Comparison of ENCODE assay signal across 8 mouse cellular contexts in the genomic region with DNA sequence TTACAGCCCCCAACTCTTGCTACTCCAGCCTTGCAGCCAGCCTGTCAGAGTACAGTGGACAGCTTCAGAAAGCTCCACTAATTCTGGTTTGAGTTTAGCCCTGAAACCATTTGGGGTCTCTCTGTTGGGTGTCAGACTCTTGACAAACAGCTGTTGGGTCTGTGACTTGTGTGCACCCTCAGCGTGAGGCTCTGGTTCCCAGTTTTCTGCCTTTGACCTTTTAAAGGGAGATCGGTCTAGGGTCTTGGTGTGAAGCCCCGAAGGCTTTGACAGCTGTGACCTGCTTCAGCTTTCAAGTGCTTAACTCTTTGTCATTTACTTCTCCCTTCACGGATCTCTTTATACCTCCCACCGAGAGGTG. TPM values are rescaled to one million over a fixed set of nuclear protein-coding genes. Genes with fewer than 3 reads are reported as not detected.
DNase-seq lines count a peak whose midpoint lies in the region; ATAC-seq and TF ChIP-seq lines count a peak whose summit lies in the region.

No protein-coding gene starts in this region.

- peaks cover 45% of the 10 kb centered on the region for H3K36me3 ChIP-seq in heart, embryonic 13.5 days
- H3K36me3 ChIP-seq in MEL (ENCODE audit: control insufficient read depth in 1 of 2, insufficient read depth in 2 of 2, low read length in 2 of 2): peaks cover 7% of the 10 kb centered on the region in 2 experiments
- H3K36me3 ChIP-seq in hindbrain, embryonic 11.5 days (ENCODE audit: control insufficient read depth, insufficient read depth, low read length): peaks cover 7% of the 10 kb centered on the region; the same call in 1 of the 2 replicates
- peaks cover 38% of the 10 kb centered on the region for H3K36me3 ChIP-seq in midbrain, embryonic 12.5 days

- peaks cover 16% of the 10 kb centered on the region for H3K4me1 ChIP-seq in heart, embryonic 13.5 days
- H3K4me1 ChIP-seq in MEL (ENCODE audit: control insufficient read depth in 1 of 2, insufficient read depth in 2 of 2, low read length in 2 of 2): peaks cover 5 to 12% of the 10 kb centered on the region in 2 experiments; a peak in 2 of 4 replicates
- 0 out of 2 replicates have a peak, but pooled peaks cover 2% of the 10 kb centered on the region for H3K4me1 ChIP-seq in hindbrain, embryonic 11.5 days (replicated peaks; ENCODE audit: control insufficient read depth, insufficient read depth, low read length)
- H3K4me1 ChIP-seq in midbrain, embryonic 12.5 days: peaks cover 12% of the 10 kb centered on the region

- no peak for TF ChIP-seq RAD21 in MEL (IDR thresholded peaks at IDR 0.05; ENCODE audit: low read depth, low read length)

- peak overlapping the region; percentile 81 for H3K4me2 ChIP-seq in heart, embryonic 13.5 days
- peak overlapping the region; percentile 75 for H3K4me2 ChIP-seq in hindbrain, embryonic 11.5 days (replicated peaks; ENCODE audit: low read depth, low read length)
- peak overlapping the region; percentile 85 for H3K4me2 ChIP-seq in midbrain, embryonic 12.5 days (replicated peaks)

- no peak for TF ChIP-seq CTCF in MEL (IDR thresholded peaks at IDR 0.05 in 2 of 3, conservative IDR thresholded peaks at IDR 0.05 in 1 of 3; ENCODE audit: control insufficient read depth in 1 of 3, insufficient read depth in 1 of 3, low read depth in 2 of 3, low read length in 3 of 3, poor library complexity in 1 of 3, severe bottlenecking in 1 of 3)

- 7% methylated on average over 5 of the region's 5 CpGs for WGBS in heart, embryonic 13.5 days
- WGBS in hindbrain, embryonic 11.5 days: 2% methylated on average over 5 of the region's 5 CpGs
- 2% methylated on average over 5 of the region's 5 CpGs for WGBS in midbrain, embryonic 12.5 days

- peak overlapping the region; percentile 99 for H3K9ac ChIP-seq in heart, embryonic 13.5 days
- peak overlapping the region; percentile 89 for H3K9ac ChIP-seq in MEL (ENCODE audit: control insufficient read depth, low read depth, low read length, poor library complexity, severe bottlenecking)
- H3K9ac ChIP-seq in hindbrain, embryonic 11.5 days (ENCODE audit: low read depth, low read length): peak overlapping the region; percentile 99
- H3K9ac ChIP-seq in midbrain, embryonic 12.5 days (replicated peaks): peak overlapping the region; percentile 100

- TF ChIP-seq POLR2A in MEL (IDR thresholded peaks at IDR 0.05; ENCODE audit: control insufficient read depth in 1 of 2, insufficient read depth in 1 of 2, low read depth in 1 of 2, low read length in 2 of 2, poor library complexity in 1 of 2): no peak

- ATAC-seq in heart, embryonic 13.5 days (ENCODE audit: extremely low read depth, insufficient number of reproducible peaks, low FRiP score, low TSS enrichment): no peak
- ATAC-seq in hindbrain, embryonic 11.5 days (ENCODE audit: low FRiP score): no peak
- no peak for ATAC-seq in midbrain, embryonic 12.5 days (ENCODE audit: low FRiP score, low read depth)

- peak overlapping the region; percentile 96 for H3K27ac ChIP-seq in heart, embryonic 13.5 days (replicated peaks)
- peak overlapping the region; percentile 95 for H3K27ac ChIP-seq in MEL (ENCODE audit: control insufficient read depth, low read depth, low read length)
- peak overlapping the region; percentile 96 for H3K27ac ChIP-seq in hindbrain, embryonic 11.5 days (ENCODE audit: low read depth, low read length)
- peak overlapping the region; percentile 96 for H3K27ac ChIP-seq in midbrain, embryonic 12.5 days (replicated peaks)

- peak overlapping the region; percentile 96 for H3K4me3 ChIP-seq in heart, embryonic 13.5 days
- peak overlapping the region; percentile 97 to 98 for H3K4me3 ChIP-seq in MEL (ENCODE audit: control insufficient read depth in 1 of 2, insufficient read depth in 1 of 2, low read depth in 2 of 2, low read length in 2 of 2)
- peak overlapping the region; percentile 97 for H3K4me3 ChIP-seq in hindbrain, embryonic 11.5 days (ENCODE audit: low read depth, low read length)
- peak overlapping the region; percentile 96 for H3K4me3 ChIP-seq in midbrain, embryonic 12.5 days

- no peaks in the 10 kb centered on the region for H3K9me3 ChIP-seq in heart, embryonic 13.5 days
- no peaks in the 10 kb centered on the region for H3K9me3 ChIP-seq in MEL (replicated peaks; ENCODE audit: insufficient read depth, low read length)
- no peaks in the 10 kb centered on the region for H3K9me3 ChIP-seq in hindbrain, embryonic 11.5 days (ENCODE audit: control insufficient read depth, low read length)
- no peaks in the 10 kb centered on the region for H3K9me3 ChIP-seq in midbrain, embryonic 12.5 days

- no peak for DNase-seq in heart, postnatal 14 days
- DNase-seq in MEL (ENCODE audit: low read depth, low spot score): no peak
- peak; percentile 48 for DNase-seq in hindbrain, embryonic 11.5 days (ENCODE audit: low spot score)
- DNase-seq in adrenal gland, adult 8-10 months: no peak
- no peak for DNase-seq in frontal cortex, postnatal 36 days (ENCODE audit: low spot score in 2 of 2)
- DNase-seq in adrenal gland, postnatal 10 days: no peak

- intact Hi-C loops in heart, postnatal 14 days (cut with DNase I): no loop called here

- TF ChIP-seq EP300 in MEL (IDR thresholded peaks at IDR 0.05; ENCODE audit: low read depth in 1 of 2, low read length in 2 of 2): no peak

- H3K79me2 ChIP-seq in MEL (ENCODE audit: control insufficient read depth, insufficient read depth, low read length, poor library complexity): peaks cover 21% of the 10 kb centered on the region

- peaks cover 4% of the 10 kb centered on the region; the same call in 1 of the 2 replicates for H3K27me3 ChIP-seq in heart, embryonic 13.5 days (replicated peaks)
- no peaks in the 10 kb centered on the region for H3K27me3 ChIP-seq in MEL (ENCODE audit: control insufficient read depth in 1 of 2, insufficient read depth in 2 of 2, low read length in 2 of 2)
- no peaks in the 10 kb centered on the region for H3K27me3 ChIP-seq in hindbrain, embryonic 11.5 days (ENCODE audit: control insufficient read depth, insufficient read depth, low read length)
- peaks cover 7% of the 10 kb centered on the region for H3K27me3 ChIP-seq in midbrain, embryonic 12.5 days

RNA-seq across cellular contexts. Expression of a gene that starts 1.2 kb away (rescaled TPM):
- 55.2 and 57.1 TPM in 2 replicates for polyA plus RNA-seq in heart, embryonic 13.5 days (2015; fragmentation: Nextera tagmentation; extraction: Ambion mirVana)
- 10 to 100 TPM; 76.6 to 80.5 TPM for total RNA-seq in heart, postnatal 14 days (2021)
- total RNA-seq in MEL (2012; rRNA removed): 22.3 and 24.8 TPM in 2 replicates
- polyA plus RNA-seq in MEL (2012; ENCODE audit: insufficient read depth in 1 of 2, insufficient read length in 2 of 2, low read depth in 1 of 2, low replicate concordance in 2 of 2, missing spikeins in 1 of 2): 100 to 1,000 TPM in 1 of 2 experiments, 10 to 100 TPM in 1; 68.8 to 226 TPM
- 126 and 170 TPM in 2 replicates for polyA plus RNA-seq in hindbrain, embryonic 11.5 days (2014; fragmentation: Nextera tagmentation; extraction: Ambion mirVana)
- polyA plus RNA-seq in midbrain, embryonic 12.5 days (2016; fragmentation: Nextera tagmentation; extraction: Ambion mirVana): 188 and 202 TPM in 2 replicates
- total RNA-seq in adrenal gland, adult 8-10 months (2022): 100 to 1,000 TPM; 103 to 155 (median 127) TPM
- 100 to 1,000 TPM in 1 of 2 experiments, 10 to 100 TPM in 1; 94.1 to 123 TPM for total RNA-seq in adrenal gland, postnatal 10 days (2021)

RNA-seq across cellular contexts. Expression of a gene that starts 33.7 kb away (rescaled TPM):
- polyA plus RNA-seq in heart, embryonic 13.5 days (2015; fragmentation: Nextera tagmentation; extraction: Ambion mirVana): 1,202 and 1,344 TPM in 2 replicates
- total RNA-seq in heart, postnatal 14 days (2021): 100 to 1,000 TPM; 357 to 392 TPM
- 560 and 589 TPM in 2 replicates for total RNA-seq in MEL (2012; rRNA removed)
- 100 to 1,000 TPM in 1 of 2 experiments, not detected in 1; 399 TPM for polyA plus RNA-seq in MEL (2012; ENCODE audit: insufficient read depth in 1 of 2, insufficient read length in 2 of 2, low read depth in 1 of 2, low replicate concordance in 2 of 2, missing spikeins in 1 of 2)
- 742 and 751 TPM in 2 replicates for polyA plus RNA-seq in hindbrain, embryonic 11.5 days (2014; fragmentation: Nextera tagmentation; extraction: Ambion mirVana)
- 747 and 793 TPM in 2 replicates for polyA plus RNA-seq in midbrain, embryonic 12.5 days (2016; fragmentation: Nextera tagmentation; extraction: Ambion mirVana)
- 100 to 1,000 TPM; 760 to 841 (median 820) TPM for total RNA-seq in adrenal gland, adult 8-10 months (2022)
- total RNA-seq in adrenal gland, postnatal 10 days (2021): 100 to 1,000 TPM; 739 to 765 TPM

RNA-seq across cellular contexts. Expression of a gene that starts 38.2 kb away (rescaled TPM):
- polyA plus RNA-seq in heart, embryonic 13.5 days (2015; fragmentation: Nextera tagmentation; extraction: Ambion mirVana): 3.2 and 4.5 TPM in 2 replicates
- total RNA-seq in heart, postnatal 14 days (2021): 1 to 10 TPM; 3.3 to 4.3 TPM
- 1.8 and 2.6 TPM in 2 replicates for total RNA-seq in MEL (2012; rRNA removed)
- 10 to 100 TPM in 1 of 2 experiments, not detected in 1; 18.8 TPM for polyA plus RNA-seq in MEL (2012; ENCODE audit: insufficient read depth in 1 of 2, insufficient read length in 2 of 2, low read depth in 1 of 2, low replicate concordance in 2 of 2, missing spikeins in 1 of 2)
- 3.3 and 4.2 TPM in 2 replicates for polyA plus RNA-seq in hindbrain, embryonic 11.5 days (2014; fragmentation: Nextera tagmentation; extraction: Ambion mirVana)
- 2.7 and 3.0 TPM in 2 replicates for polyA plus RNA-seq in midbrain, embryonic 12.5 days (2016; fragmentation: Nextera tagmentation; extraction: Ambion mirVana)
- 10 to 100 TPM in 2 of 4 experiments, 1 to 10 TPM in 2; 4.8 to 11.6 (median 7.9) TPM for total RNA-seq in adrenal gland, adult 8-10 months (2022)
- 10 to 100 TPM; 10.9 to 17.3 TPM for total RNA-seq in adrenal gland, postnatal 10 days (2021)

RNA-seq across cellular contexts. Expression of a gene that starts 48.8 kb away (rescaled TPM):
- polyA plus RNA-seq in heart, embryonic 13.5 days (2015; fragmentation: Nextera tagmentation; extraction: Ambion mirVana): 26.8 and 27.0 TPM in 2 replicates
- total RNA-seq in heart, postnatal 14 days (2021): 10 to 100 TPM; 19.7 to 19.8 TPM
- total RNA-seq in MEL (2012; rRNA removed): 25.4 and 28.1 TPM in 2 replicates
- 10 to 100 TPM in 1 of 2 experiments, not detected in 1; 27.4 TPM for polyA plus RNA-seq in MEL (2012; ENCODE audit: insufficient read depth in 1 of 2, insufficient read length in 2 of 2, low read depth in 1 of 2, low replicate concordance in 2 of 2, missing spikeins in 1 of 2)
- 44.2 and 44.7 TPM in 2 replicates for polyA plus RNA-seq in hindbrain, embryonic 11.5 days (2014; fragmentation: Nextera tagmentation; extraction: Ambion mirVana)
- polyA plus RNA-seq in midbrain, embryonic 12.5 days (2016; fragmentation: Nextera tagmentation; extraction: Ambion mirVana): 57.6 and 60.7 TPM in 2 replicates
- total RNA-seq in adrenal gland, adult 8-10 months (2022): 10 to 100 TPM; 39.1 to 55.4 (median 50.8) TPM
- total RNA-seq in adrenal gland, postnatal 10 days (2021): 10 to 100 TPM; 37.4 TPM

RNA-seq across cellular contexts. Expression of a gene that starts 49.0 kb away (rescaled TPM):
- polyA plus RNA-seq in heart, embryonic 13.5 days (2015; fragmentation: Nextera tagmentation; extraction: Ambion mirVana): 58.0 and 63.9 TPM in 2 replicates
- total RNA-seq in heart, postnatal 14 days (2021): 10 to 100 TPM; 43.6 to 45.6 TPM
- total RNA-seq in MEL (2012; rRNA removed): 33.7 and 39.9 TPM in 2 replicates
- polyA plus RNA-seq in MEL (2012; ENCODE audit: insufficient read depth in 1 of 2, insufficient read length in 2 of 2, low read depth in 1 of 2, low replicate concordance in 2 of 2, missing spikeins in 1 of 2): 100 to 1,000 TPM; 166 to 249 TPM
- polyA plus RNA-seq in hindbrain, embryonic 11.5 days (2014; fragmentation: Nextera tagmentation; extraction: Ambion mirVana): 125 and 130 TPM in 2 replicates
- polyA plus RNA-seq in midbrain, embryonic 12.5 days (2016; fragmentation: Nextera tagmentation; extraction: Ambion mirVana): 127 and 147 TPM in 2 replicates
- 10 to 100 TPM; 76.6 to 93.8 (median 86.8) TPM for total RNA-seq in adrenal gland, adult 8-10 months (2022)
- total RNA-seq in adrenal gland, postnatal 10 days (2021): 10 to 100 TPM; 58.0 to 59.9 TPM
